Mouse (Mus musculus): ENCODE results near the gene Ints4. TPM values are rescaled to one million over a fixed set of nuclear protein-coding genes. Genes with fewer than 3 reads are reported as not detected.
"Not testable (repeated sequence)": the region's sequence is repeated elsewhere in the genome, so short reads cannot be mapped to it uniquely, and the experiment has no call there.

Gene Ints4
- 46.8 and 46.9 TPM in 2 replicates for polyA plus RNA-seq (2015; fragmentation: Nextera tagmentation; extraction: Ambion mirVana)

DNA sequence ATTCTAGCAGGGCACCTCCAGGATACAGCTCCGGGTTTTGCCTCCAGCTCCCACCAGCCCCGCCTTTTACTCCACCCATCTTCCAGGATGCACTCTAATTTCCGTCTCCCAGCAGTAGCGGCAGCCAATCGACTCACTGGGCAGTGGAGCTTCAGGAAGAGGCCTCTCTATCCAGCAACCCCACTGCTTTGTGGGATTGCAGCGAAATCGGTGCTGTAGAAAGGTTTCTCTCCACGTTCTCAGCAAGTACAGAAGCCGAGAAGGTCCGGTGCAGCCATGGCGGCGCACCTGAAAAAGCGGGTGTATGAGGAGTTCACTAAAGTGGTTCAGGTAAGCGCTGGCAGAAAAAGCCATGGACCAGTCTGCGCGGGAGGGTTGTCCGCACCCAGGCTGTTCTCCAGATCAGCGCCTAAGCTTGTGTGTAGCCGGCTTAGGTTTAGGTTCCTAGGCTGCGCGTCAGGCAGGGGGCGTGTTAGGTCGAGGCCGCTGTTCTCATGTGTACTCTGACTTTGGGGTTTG, at the start of gene Ints4:
TSS of gene Ints4 (plus strand) at position 136 of the 519 bp plus-strand sequence.
- H3K4me3 ChIP-seq, result peak within 1 kb of the TSS; percentile 71
- ATAC-seq (replicated peaks), result peak; percentile 100
- H3K27ac ChIP-seq (replicated peaks), result peak within 1 kb of the TSS; percentile 82
- H3K9ac ChIP-seq (replicated peaks), result peak within 1 kb of the TSS; percentile 71
- no peaks in the 10 kb centered on the region for H3K27me3 ChIP-seq
- under 1% methylated on average over 24 of the region's 24 CpGs for WGBS
- peak within 1 kb of the TSS; percentile 79 for H3K4me2 ChIP-seq (replicated peaks)
- H3K4me1 ChIP-seq, result peaks cover 25% of the 10 kb centered on the region
- H3K9me3 ChIP-seq, result no peaks in the 10 kb centered on the region
- H3K36me3 ChIP-seq, result peaks cover 12% of the 10 kb centered on the region

DNA sequence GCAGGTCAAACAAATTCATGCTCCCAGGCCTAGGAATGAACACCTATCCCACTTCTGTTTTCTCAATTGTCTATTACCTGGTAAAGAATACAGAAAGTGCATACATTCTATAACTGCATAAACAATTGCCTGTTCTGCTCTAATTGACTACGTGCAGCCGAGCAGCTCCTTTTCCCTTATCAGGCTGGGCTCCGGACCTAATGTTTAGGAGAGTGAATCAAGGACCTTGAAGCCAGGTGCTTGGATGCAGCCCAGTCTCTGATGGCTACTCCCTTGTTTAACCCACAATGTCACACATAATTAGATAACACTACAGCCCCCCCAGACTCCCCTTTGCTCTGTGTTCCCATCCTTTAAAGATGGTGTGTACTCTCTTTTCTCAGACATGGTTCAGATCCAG, 47.2 kb upstream of the Ints4 start:
- H3K4me2 ChIP-seq (replicated peaks); H3K9ac ChIP-seq (replicated peaks); H3K27me3 ChIP-seq; ATAC-seq (replicated peaks); H3K36me3 ChIP-seq; H3K27ac ChIP-seq (replicated peaks); H3K4me3 ChIP-seq; H3K9me3 ChIP-seq: not testable (repeated sequence)
- WGBS, result 59% methylated on average over 3 of the region's 3 CpGs
- H3K4me1 ChIP-seq, result peaks cover 20% of the 10 kb centered on the region

DNA sequence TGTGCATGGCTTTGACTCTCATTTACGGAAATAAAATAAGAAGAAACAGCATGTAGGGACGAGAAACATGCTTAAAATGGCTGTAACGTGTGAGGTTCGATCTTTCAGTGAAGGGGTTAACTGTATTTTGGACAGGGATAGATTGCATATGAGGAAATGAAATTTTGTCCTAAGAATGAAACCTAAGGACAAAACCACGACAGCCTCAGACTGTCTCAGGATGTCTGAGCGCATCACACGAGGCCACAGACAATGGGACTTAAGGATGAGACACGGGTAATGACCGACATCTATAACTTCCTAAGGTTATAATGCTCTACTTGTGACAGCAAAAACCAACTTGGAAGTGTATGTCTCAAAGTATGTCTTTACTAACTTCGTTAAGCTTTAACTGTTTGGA, 46.2 kb upstream of the Ints4 start:
- Histone ChIP-seq H3K9me3 (no peaks in the 10 kb centered on the region), H3K36me3 (no peaks in the 10 kb centered on the region), H3K27ac (replicated peaks) (no peak overlapping the region), H3K27me3 (no peaks in the 10 kb centered on the region), H3K4me2 (replicated peaks) (no peak overlapping the region), H3K4me3 (no peak overlapping the region), H3K4me1 (peaks cover 14% of the 10 kb centered on the region), H3K9ac (replicated peaks) (no peak overlapping the region)
- no peak for ATAC-seq (replicated peaks)
- 83% methylated on average over 10 of the region's 10 CpGs for WGBS

DNA sequence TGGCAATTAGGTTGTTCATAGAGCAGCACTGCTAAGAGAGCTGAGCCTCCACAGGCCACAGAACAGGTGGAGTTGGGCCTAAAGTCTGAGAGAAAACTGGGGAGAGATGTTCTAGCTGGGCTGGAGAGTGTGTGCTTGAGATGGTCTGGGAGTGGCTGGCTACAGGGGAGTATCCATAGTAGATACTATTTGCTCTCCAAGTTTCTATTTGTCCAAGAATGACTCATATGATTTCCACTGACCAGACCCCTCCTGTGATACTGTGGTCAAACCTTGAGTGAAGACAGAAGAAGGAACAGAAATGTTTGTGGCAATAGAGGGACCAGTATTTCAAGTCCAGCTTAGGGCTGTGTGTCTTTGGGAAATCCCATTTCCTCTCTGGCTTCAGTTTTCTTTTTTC, 41.8 kb upstream of the Ints4 start:
- Histone ChIP-seq H3K27me3 (no peaks in the 10 kb centered on the region), H3K9ac (replicated peaks) (no peak overlapping the region), H3K36me3 (no peaks in the 10 kb centered on the region), H3K4me3 (no peak overlapping the region), H3K9me3 (no peaks in the 10 kb centered on the region), H3K4me1 (peaks cover 3% of the 10 kb centered on the region; the same call in 1 of the 2 replicates), H3K27ac (replicated peaks) (no peak overlapping the region), H3K4me2 (replicated peaks) (no peak overlapping the region)
- no peak for ATAC-seq (replicated peaks)

DNA sequence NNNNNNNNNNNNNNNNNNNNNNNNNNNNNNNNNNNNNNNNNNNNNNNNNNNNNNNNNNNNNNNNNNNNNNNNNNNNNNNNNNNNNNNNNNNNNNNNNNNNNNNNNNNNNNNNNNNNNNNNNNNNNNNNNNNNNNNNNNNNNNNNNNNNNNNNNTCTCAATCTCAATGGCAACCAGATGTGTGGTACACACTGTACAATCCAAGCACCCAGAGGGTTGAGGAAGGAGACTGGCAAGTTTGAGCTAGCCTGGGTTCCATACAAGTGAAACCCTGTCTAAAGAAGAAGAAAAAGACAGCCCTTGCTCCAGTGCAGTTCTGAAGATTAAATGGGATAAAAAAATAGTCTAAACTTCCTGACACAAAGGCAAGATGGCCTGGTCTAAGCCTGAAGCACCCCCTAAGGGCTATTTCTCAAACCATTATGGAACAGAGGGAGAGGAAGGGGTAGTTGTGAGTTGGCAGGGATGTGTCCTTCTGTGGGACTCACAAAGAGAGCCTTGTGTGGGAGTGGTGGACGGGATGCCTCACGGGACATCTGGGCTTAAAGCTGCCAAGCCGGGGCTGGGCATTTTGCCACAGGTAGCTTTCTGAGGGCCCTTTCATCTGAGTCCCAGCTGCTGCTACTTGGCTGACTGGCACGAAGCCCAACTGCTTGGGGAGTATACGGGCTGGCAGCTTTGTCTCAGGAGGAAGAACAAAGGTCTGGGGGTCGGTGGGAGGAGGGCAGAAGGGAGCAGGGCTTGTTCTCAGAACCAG, 34.4 kb upstream of the Ints4 start:
- peak; percentile 96 for ATAC-seq (replicated peaks)
- Histone ChIP-seq H3K4me2 (replicated peaks) (no peak overlapping the region), H3K36me3 (no peaks in the 10 kb centered on the region), H3K27me3 (no peaks in the 10 kb centered on the region), H3K4me1 (peaks cover 16% of the 10 kb centered on the region), H3K4me3 (no peak overlapping the region), H3K27ac (replicated peaks) (peak overlapping the region; percentile 96), H3K9ac (replicated peaks) (0 out of 2 replicates have a peak overlapping the region, but pooled peaks have one; percentile 1), H3K9me3 (no peaks in the 10 kb centered on the region)
- 10% methylated on average over 6 of the region's 6 CpGs for WGBS

DNA sequence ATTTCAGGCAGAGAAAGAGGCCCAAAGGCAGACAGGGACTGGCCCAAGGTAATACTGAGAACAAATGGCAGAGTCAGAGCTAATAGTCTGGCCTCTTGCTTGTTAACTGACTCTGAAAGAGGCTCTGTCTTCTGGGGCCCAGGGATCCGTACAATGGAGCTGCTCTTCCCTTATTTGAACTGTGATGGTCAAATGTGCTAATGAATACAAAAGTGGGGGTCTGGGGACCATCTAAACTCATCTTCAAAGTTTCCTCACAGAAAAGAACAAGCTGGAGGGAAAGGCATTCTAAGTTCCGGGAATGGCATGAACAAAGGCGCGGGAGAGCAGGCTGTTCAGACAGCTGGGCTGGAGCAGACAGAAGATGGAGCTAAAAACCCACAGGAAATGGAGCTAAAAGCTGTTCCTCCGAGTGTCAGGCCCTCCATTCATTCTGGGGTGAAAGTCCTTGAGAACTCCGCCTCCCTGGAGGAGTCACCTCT, 33.7 kb upstream of the Ints4 start:
- H3K4me3 ChIP-seq, result no peak overlapping the region
- no peaks in the 10 kb centered on the region for H3K9me3 ChIP-seq
- 0 out of 2 replicates have a peak overlapping the region, but pooled peaks have one; percentile 1 for H3K9ac ChIP-seq (replicated peaks)
- no peaks in the 10 kb centered on the region for H3K36me3 ChIP-seq
- 21% methylated on average over 6 of the region's 6 CpGs for WGBS
- H3K27me3 ChIP-seq, result no peaks in the 10 kb centered on the region
- peak overlapping the region; percentile 96 for H3K27ac ChIP-seq (replicated peaks)
- peak; percentile 57 for ATAC-seq (replicated peaks)
- no peak overlapping the region for H3K4me2 ChIP-seq (replicated peaks)
- H3K4me1 ChIP-seq, result peaks cover 16% of the 10 kb centered on the region

DNA sequence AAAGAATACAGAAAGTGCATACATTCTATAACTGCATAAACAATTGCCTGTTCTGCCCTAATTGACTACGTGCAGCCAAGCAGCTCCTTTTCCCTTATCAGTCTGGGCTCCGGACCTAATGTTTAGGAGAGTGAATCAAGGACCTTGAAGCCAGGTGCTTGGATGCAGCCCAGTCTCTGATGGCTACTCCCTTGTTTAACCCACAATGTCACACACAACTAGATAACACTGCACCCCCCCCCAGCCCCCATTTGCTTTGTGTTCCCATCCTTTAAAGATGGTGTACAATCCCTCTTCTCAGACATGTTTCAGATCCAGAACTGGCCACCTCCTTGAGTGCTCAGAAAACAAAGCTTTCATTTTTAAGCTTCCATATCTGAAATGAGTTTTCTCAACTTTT, 29.7 kb upstream of the Ints4 start, which contains the start of gene Kctd14:
TSS of gene Kctd14 (plus strand) at position 301 of the 400 bp plus-strand sequence.
- not testable (repeated sequence) for H3K4me2 ChIP-seq (replicated peaks); H3K27me3 ChIP-seq; ATAC-seq (replicated peaks); H3K27ac ChIP-seq (replicated peaks); H3K36me3 ChIP-seq; H3K9me3 ChIP-seq; H3K9ac ChIP-seq (replicated peaks); H3K4me3 ChIP-seq
- WGBS, result 75% methylated on average over 2 of the region's 2 CpGs
- H3K4me1 ChIP-seq, result peaks cover 27% of the 10 kb centered on the region

DNA sequence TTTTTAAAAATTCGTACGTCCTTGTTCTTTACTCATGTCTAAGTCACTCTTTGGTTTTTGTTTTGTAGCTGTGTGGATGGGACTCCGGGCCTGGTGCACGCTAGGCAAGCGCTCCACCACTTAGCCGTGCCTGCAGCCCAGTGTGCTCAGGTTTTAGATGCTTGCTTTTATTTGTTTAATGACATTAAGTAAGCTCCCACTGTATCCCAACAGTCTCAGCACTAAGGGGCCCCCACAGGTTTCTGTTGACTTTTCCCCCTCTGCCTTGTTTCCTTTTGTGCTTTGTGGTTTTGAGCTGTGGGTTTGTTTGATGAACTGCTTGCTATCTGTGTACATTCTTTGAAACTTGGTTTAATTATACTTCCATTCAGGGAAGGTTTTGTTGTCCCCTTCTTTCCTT, 28.6 kb upstream of the Ints4 start:
- no peak overlapping the region for H3K4me2 ChIP-seq (replicated peaks)
- WGBS, result 78% methylated on average over 6 of the region's 6 CpGs
- H3K9ac ChIP-seq (replicated peaks), result no peak overlapping the region
- no peaks in the 10 kb centered on the region for H3K36me3 ChIP-seq
- no peak for ATAC-seq (replicated peaks)
- H3K9me3 ChIP-seq, result no peaks in the 10 kb centered on the region
- no peak overlapping the region for H3K4me3 ChIP-seq
- no peak overlapping the region for H3K27ac ChIP-seq (replicated peaks)
- H3K4me1 ChIP-seq, result peaks cover 16% of the 10 kb centered on the region
- H3K27me3 ChIP-seq, result no peaks in the 10 kb centered on the region

DNA sequence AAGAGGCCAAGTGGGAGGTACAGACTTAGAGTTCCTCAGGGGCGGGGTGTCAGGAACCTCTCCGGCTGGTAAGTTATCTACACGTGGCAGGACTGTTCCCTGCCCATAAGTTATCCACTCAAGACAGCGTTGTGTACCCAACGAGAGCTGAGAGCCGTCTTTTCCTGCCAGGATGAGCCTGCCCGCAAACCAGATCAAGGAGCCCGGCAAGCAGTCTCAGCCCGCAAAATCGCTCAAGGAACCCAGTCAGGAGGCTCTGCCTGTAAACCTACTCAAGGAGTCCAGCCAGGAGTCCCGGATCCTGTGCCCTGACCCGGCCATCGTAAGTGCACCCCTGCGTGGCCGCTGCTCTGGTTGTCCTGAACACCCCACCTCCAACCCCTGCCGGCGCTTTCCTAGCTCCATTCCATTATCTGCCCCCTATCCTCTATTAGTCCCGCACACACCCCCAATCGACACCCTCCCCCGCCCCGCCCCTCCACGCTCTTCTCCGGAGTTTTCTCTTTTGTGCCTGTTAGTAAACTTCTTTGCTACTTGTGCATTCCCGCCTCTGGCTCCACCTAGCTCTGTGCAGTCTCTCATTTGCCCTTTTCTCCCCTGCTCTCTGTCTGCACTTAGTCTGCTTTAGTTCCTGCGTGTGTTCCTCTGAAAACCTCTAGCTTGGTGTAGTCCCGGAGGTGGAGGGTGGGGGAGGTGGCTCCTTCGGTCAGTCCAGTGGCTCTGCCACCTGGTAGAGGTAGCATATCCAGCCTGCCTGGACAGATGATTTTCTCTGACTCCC, 27.4 kb upstream of the Ints4 start:
- Histone ChIP-seq H3K36me3 (no peaks in the 10 kb centered on the region), H3K4me2 (replicated peaks) (peak overlapping the region; percentile 49), H3K9ac (replicated peaks) (peak overlapping the region; percentile 22; the same call in 1 of the 2 replicates), H3K9me3 (no peaks in the 10 kb centered on the region), H3K27ac (replicated peaks) (no peak overlapping the region), H3K4me1 (peaks cover 10% of the 10 kb centered on the region), H3K27me3 (no peaks in the 10 kb centered on the region), H3K4me3 (peak overlapping the region; percentile 30)
- ATAC-seq (replicated peaks), result no peak
- WGBS, result 6% methylated on average over 27 of the region's 27 CpGs

DNA sequence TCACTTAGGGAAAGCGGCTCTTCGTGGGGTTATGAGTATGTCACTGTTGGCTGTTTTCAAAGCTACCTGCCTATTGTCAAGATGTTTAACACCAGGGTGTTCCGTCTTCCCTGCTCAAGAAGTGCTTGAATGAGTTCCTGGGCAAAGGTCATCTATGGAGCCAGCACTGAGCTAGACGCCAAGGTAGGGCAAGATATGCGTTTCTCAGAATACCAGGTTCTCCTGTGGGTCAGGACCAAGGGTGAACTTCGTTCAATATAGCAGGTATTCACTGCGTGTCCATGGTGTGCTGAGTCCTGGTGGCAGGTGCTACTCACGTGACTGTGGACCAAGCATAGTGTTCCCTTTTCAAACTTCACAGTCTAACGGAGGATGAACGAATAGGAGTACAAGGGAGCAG, 26.0 kb upstream of the Ints4 start:
- H3K27me3 ChIP-seq, result no peaks in the 10 kb centered on the region
- H3K4me3 ChIP-seq, result no peak overlapping the region
- 94% methylated on average over 10 of the region's 10 CpGs for WGBS
- ATAC-seq (replicated peaks), result no peak
- H3K36me3 ChIP-seq, result no peaks in the 10 kb centered on the region
- H3K4me2 ChIP-seq (replicated peaks), result no peak overlapping the region
- no peak overlapping the region for H3K27ac ChIP-seq (replicated peaks)
- no peaks in the 10 kb centered on the region for H3K9me3 ChIP-seq
- H3K9ac ChIP-seq (replicated peaks), result no peak overlapping the region
- peaks cover 10% of the 10 kb centered on the region for H3K4me1 ChIP-seq

DNA sequence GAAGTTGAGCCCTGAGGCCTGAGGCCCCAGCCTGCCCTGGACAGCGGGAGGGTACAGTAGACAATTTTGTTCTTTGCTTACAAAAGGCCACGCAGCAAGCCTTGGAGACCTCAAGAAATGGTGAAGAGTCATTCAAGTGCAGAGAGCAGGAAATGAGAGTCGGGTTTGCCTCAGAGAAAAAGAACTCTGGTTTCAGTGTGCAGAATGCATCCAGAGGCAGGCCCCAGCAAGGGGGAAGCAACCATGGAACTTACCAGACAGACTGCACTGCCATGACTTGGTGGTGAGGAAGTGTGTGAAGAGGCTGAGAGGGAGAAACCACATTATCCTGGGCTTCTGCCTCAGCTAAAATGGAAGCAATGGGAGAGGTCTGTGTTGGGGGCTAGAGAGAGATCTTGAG, 25.2 kb upstream of the Ints4 start:
- Histone ChIP-seq H3K4me3 (no peak overlapping the region), H3K4me2 (replicated peaks) (no peak overlapping the region), H3K27ac (replicated peaks) (no peak overlapping the region), H3K4me1 (peaks cover 10% of the 10 kb centered on the region), H3K27me3 (no peaks in the 10 kb centered on the region), H3K9me3 (no peaks in the 10 kb centered on the region), H3K36me3 (no peaks in the 10 kb centered on the region), H3K9ac (replicated peaks) (no peak overlapping the region)
- 81% methylated on average over 3 of the region's 3 CpGs for WGBS
- no peak for ATAC-seq (replicated peaks)

DNA sequence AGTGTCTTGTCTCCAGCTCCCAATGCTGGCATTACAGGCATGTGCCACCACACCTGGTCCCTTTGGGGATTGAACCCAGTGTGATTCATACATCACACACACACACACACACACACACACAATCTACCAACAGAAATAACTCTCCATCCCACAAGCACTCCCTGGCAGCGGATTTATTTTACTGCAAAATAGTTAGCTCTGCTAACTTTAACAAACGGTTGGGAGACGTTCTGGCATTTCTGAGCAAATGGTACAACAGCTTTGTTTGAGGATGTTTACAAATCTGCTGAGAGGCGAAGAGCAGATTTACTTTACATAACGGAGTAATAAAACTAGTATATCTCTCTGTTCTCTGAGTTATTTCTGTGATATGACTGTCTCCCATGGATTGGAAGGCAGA, 7.8 kb upstream of the Ints4 start:
- no peak for ATAC-seq (replicated peaks)
- H3K27ac ChIP-seq (replicated peaks), result no peak overlapping the region
- WGBS, result 75% methylated on average over 5 of the region's 5 CpGs

More for the DNA sequence above, 7.8 kb upstream of the Ints4 start:
- H3K27me3 ChIP-seq, result no peaks in the 10 kb centered on the region
- H3K9me3 ChIP-seq, result no peaks in the 10 kb centered on the region
- no peak overlapping the region for H3K9ac ChIP-seq (replicated peaks)
- no peaks in the 10 kb centered on the region for H3K36me3 ChIP-seq
- H3K4me2 ChIP-seq (replicated peaks), result no peak overlapping the region
- no peak overlapping the region for H3K4me3 ChIP-seq
- H3K4me1 ChIP-seq, result no peaks in the 10 kb centered on the region

All from forebrain, embryonic 15.5 days (tissue).